Mouse (Mus musculus) megakaryocyte, embryonic 14.5 days (primary cell): ENCODE measurements around the gene Arl13b.

ENCODE experiments used
- FLI1 ChIP-seq: IDR thresholded peaks from 2 replicates; pipeline ENCODE4 v1.6.1; 2012; ENCODE audit warnings: low read length, inconsistent platforms, mixed read lengths
- GATA1 ChIP-seq: IDR thresholded peaks from 3 replicates; pipeline ENCODE4 v1.6.1; 2012; ENCODE audit warnings: mixed read lengths, low read length, inconsistent platforms, borderline replicate concordance

GRCm38 (mm10) chr16:62895824-62896223 is 49.0 kb upstream of the Arl13b start:
- no peak for TF ChIP-seq GATA1
- TF ChIP-seq FLI1, result no peak
